Mouse (Mus musculus) neural tube, embryonic 13.5 days (tissue): ENCODE measurements around the gene Myh11. TPM values are rescaled to one million over a fixed set of nuclear protein-coding genes. Genes with fewer than 3 reads are reported as not detected.
"Not testable (repeated sequence)": the region's sequence is repeated elsewhere in the genome, so short reads cannot be mapped to it uniquely, and the experiment has no call there.

Experiments
- ATAC-seq: fragments of 200-750 bp; cut with Nextera tagmentation; 2 replicates; pipeline ENCODE4 v1.8.0; 2017; ENCODE audit warnings: low read depth, mild to moderate bottlenecking, moderate TSS enrichment, moderate library complexity
- H3K27ac ChIP-seq: fragments of 300-500 bp; sonication (generic); replicated peaks from 2 replicates; pipeline ENCODE4 v1.5.1; 2015; ENCODE audit warnings: moderate library complexity, mild to moderate bottlenecking, inconsistent platforms
- H3K27me3 ChIP-seq: fragments of 300-500 bp; sonication (generic); 2 replicates; pipeline ENCODE4 v1.6.1; 2015; ENCODE audit warnings: mild to moderate bottlenecking, inconsistent platforms
- H3K36me3 ChIP-seq: fragments of 300-500 bp; sonication (generic); 2 replicates; pipeline ENCODE4 v1.6.1; 2015; ENCODE audit warnings: mild to moderate bottlenecking, inconsistent platforms
- H3K4me1 ChIP-seq: fragments of 300-500 bp; sonication (generic); replicated peaks from 2 replicates; pipeline ENCODE4 v1.6.1; 2015; ENCODE audit warnings: inconsistent platforms
- H3K4me2 ChIP-seq: fragments of 300-500 bp; sonication (generic); 2 replicates; pipeline ENCODE4 v1.6.1; 2015; ENCODE audit warnings: inconsistent platforms, mild to moderate bottlenecking, moderate library complexity
- H3K4me3 ChIP-seq: fragments of 300-500 bp; sonication (generic); 2 replicates; pipeline ENCODE4 v1.5.1; 2015; ENCODE audit warnings: mild to moderate bottlenecking, inconsistent platforms
- H3K9ac ChIP-seq: fragments of 300-500 bp; sonication (generic); 2 replicates; pipeline ENCODE4 v1.6.1; 2015; ENCODE audit warnings: moderate library complexity, mild to moderate bottlenecking, inconsistent platforms
- H3K9me3 ChIP-seq: fragments of 300-500 bp; sonication (generic); 2 replicates; pipeline ENCODE4 v1.6.1; 2016; ENCODE audit warnings: inconsistent platforms
- WGBS: fragments of 180-500 bp; shearing (Covaris S2); methylation state at CpG from one replicate; pipeline ENCODE4 v1.1.7; 2015; 5-methylcytosine and 5-hydroxymethylcytosine counted together
- microRNA counts: library from miRNA; unstranded; fragments of <30 nt; microRNA quantifications from one replicate; lab custom pipeline; 2016
- microRNA-seq: library from miRNA; unstranded; fragments of <30 nt; microRNA quantifications from one replicate; pipeline ENCODE4, GENCODE M21; 2016
- polyA plus RNA-seq: library from polyadenylated mRNA; unstranded; fragments of >200 nt; fragmentation: Nextera tagmentation; extraction: Ambion mirVana; gene quantifications from 2 replicates; pipeline ENCODE4 v1.2.1, GENCODE M21; 2015

The Myh11 gene
- polyA plus RNA-seq, 1 experiment from 2014 or later, result 0.53 TPM

GRCm38 (mm10) chr16:14158536-14158935 is 132.6 kb downstream of the Myh11 start:
- Histone ChIP-seq H3K4me1 (peaks cover 24% of the 10 kb centered on the region), H3K4me2 (peak overlapping the region; percentile 79), H3K9ac (peak overlapping the region; percentile 88), H3K27me3 (no peaks in the 10 kb centered on the region), H3K27ac (peak overlapping the region; percentile 81), H3K9me3 (no peaks in the 10 kb centered on the region), H3K4me3 (peak overlapping the region; percentile 68), H3K36me3 (peaks cover 2% of the 10 kb centered on the region; the same call in 1 of the 2 replicates)
- no peak for ATAC-seq
- 7% methylated on average over 7 of the region's 7 CpGs for WGBS

- peaks cover 16% of the 10 kb centered on the region for H3K4me1 ChIP-seq
- no peaks in the 10 kb centered on the region for H3K27me3 ChIP-seq
- 82% methylated on average over 6 of the region's 6 CpGs for WGBS
- ATAC-seq, result no peak
- no peak overlapping the region for H3K27ac ChIP-seq
- no peak overlapping the region for H3K9ac ChIP-seq
- peaks cover 23% of the 10 kb centered on the region for H3K36me3 ChIP-seq
- H3K4me2 ChIP-seq, result no peak overlapping the region
- no peaks in the 10 kb centered on the region for H3K9me3 ChIP-seq
- H3K4me3 ChIP-seq, result no peak overlapping the region
These were observed 134.9 kb downstream of the Myh11 start for GRCm38 (mm10) chr16:14156312-14156711.

- WGBS, result 93% methylated on average over 1 of the region's 2 CpGs
- not testable (repeated sequence) for H3K27ac ChIP-seq, H3K27me3 ChIP-seq, H3K4me2 ChIP-seq, H3K9ac ChIP-seq, H3K9me3 ChIP-seq, H3K4me3 ChIP-seq, ATAC-seq
- H3K4me1 ChIP-seq, result peaks cover 16% of the 10 kb centered on the region
- peaks cover 29% of the 10 kb centered on the region for H3K36me3 ChIP-seq
These were observed 135.5 kb downstream of the Myh11 start for GRCm38 (mm10) chr16:14155638-14156037.

GRCm38 (mm10) chr16:14151718-14152117 is 139.5 kb downstream of the Myh11 start:
- Histone ChIP-seq H3K27ac (no peak overlapping the region), H3K27me3 (no peaks in the 10 kb centered on the region), H3K4me3 (no peak overlapping the region), H3K4me1 (no peaks in the 10 kb centered on the region), H3K36me3 (peaks cover 60% of the 10 kb centered on the region), H3K9ac (no peak overlapping the region), H3K9me3 (no peaks in the 10 kb centered on the region), H3K4me2 (no peak overlapping the region)
- WGBS, result 94% methylated on average over 4 of the region's 4 CpGs
- no peak for ATAC-seq

GRCm38 (mm10) chr16:14147712-14148111 is 143.5 kb downstream of the Myh11 start:
- H3K27me3 ChIP-seq, result no peaks in the 10 kb centered on the region
- H3K36me3 ChIP-seq, result peaks cover 86% of the 10 kb centered on the region
- no peaks in the 10 kb centered on the region for H3K4me1 ChIP-seq
- H3K27ac ChIP-seq, result no peak overlapping the region
- H3K9ac ChIP-seq, result no peak overlapping the region
- no peaks in the 10 kb centered on the region for H3K9me3 ChIP-seq
- ATAC-seq, result no peak
- no peak overlapping the region for H3K4me3 ChIP-seq
- no peak overlapping the region for H3K4me2 ChIP-seq

MicroRNAs encoded within 50 kb of the gene (microRNA counts, 519-probe panel; counts per million panel counts)
- microRNA mmu-miR-484 (lab: Ali Mortazavi, UCI), result 3,732 counts per million, percentile 56 among the panel's probes with 10 or more counts

Small RNA genes lying within 50 kb of the gene (microRNA-seq; reads per million reads assigned to microRNA genes)
- gene Mir484, result 1,864 reads per million, percentile 84 among the genes with 10 or more reads in this experiment

Other genes starting within 250 kb of the Myh11 start
- 33.4 and 37.7 TPM in 2 replicates for gene Nde1, start 128.1 kb downstream of the Myh11 start, polyA plus RNA-seq
- gene Marf1, start 128.0 kb downstream of the Myh11 start, polyA plus RNA-seq, result 16.0 and 17.0 TPM in 2 replicates
- gene Fopnl, start 26.0 kb upstream of the Myh11 start, polyA plus RNA-seq, result 192 TPM in 2 replicates
- gene Abcc1, start 70.2 kb upstream of the Myh11 start, polyA plus RNA-seq, result 7.5 and 8.5 TPM in 2 replicates